Mouse (Mus musculus): Measurements from ENCODE around the gene Ipmk.

Gene Ipmk

GRCm38 (mm10) chr10:71477147-71477546, 129.6 kb downstream of the Ipmk start:
- in situ Hi-C loops (cut with MboI, MseI): no loop called here

- in situ Hi-C loops (cut with MboI, MseI): no loop called here
These were observed 132.2 kb downstream of the Ipmk start for GRCm38 (mm10) chr10:71479700-71480325.
